Mouse (Mus musculus) liver, postnatal 0 days (tissue): Measurements from ENCODE around the gene Ppef1.

Experiments
- CTCF ChIP-seq: sonication (generic); IDR thresholded peaks from 2 replicates; pipeline ENCODE4 v1.5.1; 2016; ENCODE audit warnings: antibody characterized with exemption, low read depth
- EP300 ChIP-seq: IDR thresholded peaks from 2 replicates; pipeline ENCODE4 v1.6.1; 2016; ENCODE audit warnings: antibody characterized with exemption, low read depth, mild to moderate bottlenecking

- no peak for TF ChIP-seq EP300
- TF ChIP-seq CTCF = no peak
Observed at GRCm38 (mm10) chrX:160610882-160611644, 124.5 kb downstream of the Ppef1 start.
